Mouse (Mus musculus) heart, adult 2 months (tissue): ENCODE results near the gene Gcnt2.

Experiments
- CTCF ChIP-seq: fragments of 200-600 bp; IDR thresholded peaks from 2 replicates; pipeline ENCODE4 v1.8.1; 2022; ENCODE audit warnings: antibody characterized with exemption, mild to moderate bottlenecking, moderate library complexity
- EP300 ChIP-seq: fragments of 200-500 bp; IDR thresholded peaks from 2 replicates; pipeline ENCODE4 v1.6.1; 2011; ENCODE audit warnings: low read depth, low read length, control low read depth; ENCODE audit not compliant: insufficient read depth
- POLR2A ChIP-seq: fragments of 200-500 bp; IDR thresholded peaks from 2 replicates; pipeline ENCODE4 v1.6.1; 2011; ENCODE audit warnings: mild to moderate bottlenecking, low read depth, low read length, control low read depth; ENCODE audit not compliant: insufficient read depth

GRCm38 (mm10) chr13:40938485-40939357 is 79.2 kb downstream of the Gcnt2 start:
- TF ChIP-seq CTCF (no peak), EP300 (no peak), POLR2A (no peak)
